Mouse (Mus musculus) hindbrain, embryonic 14.5 days (tissue): Measurements from ENCODE around the gene Mybpc1. TPM values are rescaled to one million over a fixed set of nuclear protein-coding genes. Genes with fewer than 3 reads are reported as not detected.

Source experiments
- ATAC-seq: fragments of 200-750 bp; cut with Nextera tagmentation; 2 replicates; pipeline ENCODE4 v1.8.0; 2017; ENCODE audit warnings: moderate number of reproducible peaks, mild to moderate bottlenecking, moderate TSS enrichment, moderate library complexity; ENCODE audit not compliant: low FRiP score
- DNase-seq: peaks from one replicate; pipeline ENCODE4 v3.0.0-alpha.2; 2015; ENCODE audit warnings: low spot score
- H3K27ac ChIP-seq: fragments of 300-500 bp; sonication (generic); 2 replicates; pipeline ENCODE4 v1.5.1; 2014; ENCODE audit warnings: mild to moderate bottlenecking, moderate library complexity
- H3K27me3 ChIP-seq: fragments of 300-500 bp; sonication (generic); 2 replicates; pipeline ENCODE4 v1.6.1; 2014; ENCODE audit warnings: mild to moderate bottlenecking, low read length, mixed read lengths; ENCODE audit not compliant: control insufficient read depth, insufficient read depth
- H3K36me3 ChIP-seq: fragments of 300-500 bp; sonication (generic); replicated peaks from 2 replicates; pipeline ENCODE4 v1.6.1; 2014; ENCODE audit not compliant: control insufficient read depth, insufficient read depth
- H3K4me1 ChIP-seq: fragments of 300-500 bp; sonication (generic); replicated peaks from 2 replicates; pipeline ENCODE4 v1.6.1; 2014; ENCODE audit warnings: antibody characterized with exemption, low read length, mixed read lengths; ENCODE audit not compliant: control insufficient read depth, insufficient read depth
- H3K4me2 ChIP-seq: fragments of 300-500 bp; sonication (generic); replicated peaks from 2 replicates; pipeline ENCODE4 v1.6.1; 2014; ENCODE audit warnings: mild to moderate bottlenecking, moderate library complexity
- H3K4me3 ChIP-seq: fragments of 300-500 bp; sonication (generic); replicated peaks from 2 replicates; pipeline ENCODE4 v1.5.1; 2014; ENCODE audit warnings: mild to moderate bottlenecking, low read length
- H3K9ac ChIP-seq: fragments of 300-500 bp; sonication (generic); 2 replicates; pipeline ENCODE4 v1.6.1; 2014
- H3K9me3 ChIP-seq: fragments of 300-500 bp; sonication (generic); 2 replicates; pipeline ENCODE4 v1.6.1; 2016; ENCODE audit warnings: low read length; ENCODE audit not compliant: control insufficient read depth
- WGBS: fragments of 180-500 bp; shearing (Covaris S2); extraction: QIAGEN DNeasy Blood & Tissue Kit; methylation state at CpG from one replicate; pipeline ENCODE4 v1.1.7; 2014; 5-methylcytosine and 5-hydroxymethylcytosine counted together
- polyA plus RNA-seq: library from polyadenylated mRNA; unstranded; fragments of >200 nt; fragmentation: Nextera tagmentation; extraction: Ambion mirVana; gene quantifications from 2 replicates; pipeline ENCODE4 v1.2.1, GENCODE M21; 2014

The Mybpc1 gene
- polyA plus RNA-seq, 1 experiment from 2014 or later = 3.1 TPM

GRCm38 (mm10) chr10:88503421-88504314 lies 101.3 kb downstream of the Mybpc1 start, which contains the start of gene Chpt1:
TSS of gene Chpt1 (minus strand) at chr10:88504073.
- Histone ChIP-seq H3K4me2 (peak within 1 kb of the TSS; percentile 62), H3K27me3 (no peaks in the 10 kb centered on the region), H3K9me3 (no peaks in the 10 kb centered on the region), H3K27ac (peak within 1 kb of the TSS; percentile 69), H3K4me1 (peaks cover 14% of the 10 kb centered on the region), H3K4me3 (peak within 1 kb of the TSS; percentile 44), H3K9ac (peak within 1 kb of the TSS; percentile 66), H3K36me3 (no peaks in the 10 kb centered on the region)
- ATAC-seq (peak; percentile 96), DNase-seq (peak; percentile 77)
- WGBS = under 1% methylated on average over 57 of the region's 80 CpGs

DNA sequence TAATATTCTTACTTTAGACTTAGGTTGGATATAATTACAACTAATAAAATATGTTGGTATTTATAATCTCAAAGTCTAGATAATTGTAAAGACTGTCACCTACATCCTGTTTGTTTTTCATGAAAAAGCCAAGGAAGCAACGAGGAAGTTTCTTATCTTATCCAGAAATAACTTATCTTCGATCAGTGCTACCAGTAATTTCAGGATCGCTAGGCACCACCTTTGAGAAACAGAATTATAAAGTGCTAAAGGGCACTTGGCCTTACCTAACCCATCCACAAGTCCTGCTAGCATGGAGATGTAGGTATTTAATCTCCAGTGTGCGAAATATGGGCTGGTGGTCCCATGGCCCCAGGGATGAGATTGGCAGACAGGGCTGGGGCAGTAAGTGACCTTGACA lies 102.0 kb downstream of the Mybpc1 start:
- no peaks in the 10 kb centered on the region for H3K27me3 ChIP-seq
- peak overlapping the region; percentile 44 for H3K4me3 ChIP-seq
- peak overlapping the region; percentile 69; the same call in 1 of the 2 replicates for H3K27ac ChIP-seq
- peak overlapping the region; percentile 62 for H3K4me2 ChIP-seq
- H3K9me3 ChIP-seq = no peaks in the 10 kb centered on the region
- 51% methylated on average over 4 of the region's 4 CpGs for WGBS
- H3K36me3 ChIP-seq = no peaks in the 10 kb centered on the region
- H3K4me1 ChIP-seq = peaks cover 14% of the 10 kb centered on the region
- no peak for ATAC-seq
- no peak for DNase-seq
- H3K9ac ChIP-seq = peak overlapping the region; percentile 66

- Histone ChIP-seq H3K4me2 (peak overlapping the region; percentile 62), H3K9me3 (no peaks in the 10 kb centered on the region), H3K27me3 (no peaks in the 10 kb centered on the region), H3K27ac (no peak overlapping the region), H3K4me1 (peaks cover 14% of the 10 kb centered on the region), H3K4me3 (no peak overlapping the region), H3K9ac (no peak overlapping the region), H3K36me3 (no peaks in the 10 kb centered on the region)
- WGBS = 66% methylated on average over 13 of the region's 13 CpGs
- DNase-seq (no peak), ATAC-seq (no peak)
Measured at GRCm38 (mm10) chr10:88501886-88502765, 102.8 kb downstream of the Mybpc1 start.

GRCm38 (mm10) chr10:88501370-88501769 lies 103.6 kb downstream of the Mybpc1 start:
- 86% methylated on average over 10 of the region's 10 CpGs for WGBS
- Histone ChIP-seq H3K27ac (no peak overlapping the region), H3K27me3 (no peaks in the 10 kb centered on the region), H3K9ac (no peak overlapping the region), H3K9me3 (no peaks in the 10 kb centered on the region), H3K4me1 (peaks cover 14% of the 10 kb centered on the region), H3K4me3 (no peak overlapping the region), H3K4me2 (no peak overlapping the region), H3K36me3 (no peaks in the 10 kb centered on the region)
- ATAC-seq (no peak), DNase-seq (no peak)

DNA sequence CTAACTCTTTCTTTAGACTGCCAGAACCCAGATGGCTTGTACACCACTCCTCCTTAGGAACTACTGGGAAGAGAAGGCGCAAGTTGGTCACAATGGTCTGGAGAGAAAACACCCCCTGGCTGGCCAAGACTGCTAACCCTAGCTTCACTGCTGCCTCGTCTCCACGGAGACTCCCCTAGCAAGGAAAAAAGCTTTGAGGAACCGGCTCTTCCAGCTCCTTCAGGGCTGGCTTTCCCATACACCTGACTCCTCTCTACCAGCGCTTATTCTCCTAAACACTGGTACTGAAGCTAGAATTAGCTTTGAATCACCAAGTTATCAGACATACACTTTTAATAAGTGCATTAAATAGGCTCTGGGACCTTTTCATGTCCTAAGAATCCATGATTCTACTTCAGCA lies 105.0 kb downstream of the Mybpc1 start:
- Histone ChIP-seq H3K27me3 (no peaks in the 10 kb centered on the region), H3K9me3 (no peaks in the 10 kb centered on the region), H3K4me3 (no peak overlapping the region), H3K9ac (no peak overlapping the region), H3K4me2 (no peak overlapping the region), H3K4me1 (peaks cover 14% of the 10 kb centered on the region), H3K36me3 (no peaks in the 10 kb centered on the region), H3K27ac (no peak overlapping the region)
- 72% methylated on average over 5 of the region's 5 CpGs for WGBS
- DNase-seq = no peak
- no peak for ATAC-seq

- DNase-seq = no peak
- no peaks in the 10 kb centered on the region for H3K9me3 ChIP-seq
- H3K4me2 ChIP-seq = no peak overlapping the region
- no peak for ATAC-seq
- H3K27ac ChIP-seq = no peak overlapping the region
- no peak overlapping the region for H3K4me3 ChIP-seq
- H3K36me3 ChIP-seq = no peaks in the 10 kb centered on the region
- no peaks in the 10 kb centered on the region for H3K27me3 ChIP-seq
- no peak overlapping the region for H3K9ac ChIP-seq
- 81% methylated on average over 11 of the region's 11 CpGs for WGBS
- H3K4me1 ChIP-seq = peaks cover 2% of the 10 kb centered on the region; the same call in 1 of the 2 replicates
Measured at GRCm38 (mm10) chr10:88496864-88497564, 107.9 kb downstream of the Mybpc1 start.

DNA sequence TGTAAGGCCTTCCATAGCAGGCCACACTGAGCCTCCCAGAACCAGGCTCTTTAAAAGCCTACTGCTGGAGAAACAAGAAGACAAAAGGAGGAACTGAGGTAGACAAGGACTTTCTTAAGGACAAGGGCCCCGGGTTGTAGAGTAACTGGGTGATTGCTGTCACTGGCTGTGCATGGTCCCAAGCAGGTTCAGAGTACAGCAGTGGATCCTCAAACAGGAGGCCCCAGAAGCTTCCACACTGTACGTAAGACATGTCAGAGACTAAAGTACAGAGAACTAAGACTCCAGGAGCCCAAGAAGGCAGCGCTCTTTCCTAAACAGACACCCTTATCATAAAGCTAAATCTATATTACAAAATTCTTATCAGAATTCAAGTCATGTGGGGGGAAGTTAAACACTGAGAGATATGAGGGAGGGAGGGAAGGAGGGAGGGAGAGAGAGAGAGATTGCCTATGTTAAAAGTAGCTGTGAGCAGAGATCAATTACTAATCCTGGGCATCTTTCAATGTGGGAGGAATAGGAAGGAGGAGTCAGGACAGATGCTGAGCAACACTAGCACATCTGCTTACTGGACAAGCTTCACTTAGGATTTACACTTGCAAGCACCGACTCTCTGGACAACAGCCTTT lies 109.9 kb downstream of the Mybpc1 start:
- H3K9me3 ChIP-seq = no peaks in the 10 kb centered on the region
- no peaks in the 10 kb centered on the region for H3K36me3 ChIP-seq
- DNase-seq = no peak
- H3K27ac ChIP-seq = no peak overlapping the region
- no peak overlapping the region for H3K4me3 ChIP-seq
- no peak overlapping the region for H3K4me2 ChIP-seq
- no peak overlapping the region for H3K9ac ChIP-seq
- ATAC-seq = no peak
- no peaks in the 10 kb centered on the region for H3K4me1 ChIP-seq
- WGBS = 86% methylated on average over 4 of the region's 4 CpGs
- H3K27me3 ChIP-seq = no peaks in the 10 kb centered on the region

DNA sequence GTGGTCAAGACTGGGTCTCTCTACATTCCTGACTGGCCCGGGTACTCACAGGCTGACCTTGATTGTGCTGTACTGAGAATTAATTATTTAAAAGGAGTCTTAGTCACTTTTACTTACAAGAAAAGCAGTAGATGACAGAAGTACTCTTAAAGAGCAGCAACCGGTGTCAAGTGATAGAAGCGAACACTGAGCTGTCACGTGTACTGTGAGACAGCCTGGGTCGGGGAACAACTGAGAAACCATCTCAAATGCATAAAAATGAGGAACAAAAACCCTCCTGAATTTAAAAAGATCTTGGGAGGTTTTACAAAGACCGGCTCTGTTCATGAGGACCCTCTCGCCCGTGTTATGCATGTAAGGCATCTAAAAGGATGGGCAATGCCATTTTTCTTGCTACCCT lies 112.3 kb downstream of the Mybpc1 start:
- Histone ChIP-seq H3K4me1 (no peaks in the 10 kb centered on the region), H3K4me2 (no peak overlapping the region), H3K4me3 (no peak overlapping the region), H3K36me3 (no peaks in the 10 kb centered on the region), H3K9ac (no peak overlapping the region), H3K27ac (no peak overlapping the region), H3K9me3 (no peaks in the 10 kb centered on the region), H3K27me3 (no peaks in the 10 kb centered on the region)
- 69% methylated on average over 8 of the region's 8 CpGs for WGBS
- DNase-seq (no peak), ATAC-seq (no peak)
